8 mouse cellular contexts compared by ENCODE assay signal in genomic region chr17:56611861-56612564, GRCm38 (mm10). TPM values are rescaled to one million over a fixed set of nuclear protein-coding genes. Genes with fewer than 3 reads are reported as not detected.
DNase-seq lines count a peak whose midpoint lies in the region; ATAC-seq and TF ChIP-seq lines count a peak whose summit lies in the region.

No protein-coding gene starts in this region.

- H3K36me3 ChIP-seq in midbrain, embryonic 13.5 days = peaks cover 36% of the 10 kb centered on the region
- peaks cover 41% of the 10 kb centered on the region for H3K36me3 ChIP-seq in midbrain, embryonic 14.5 days (ENCODE audit: control insufficient read depth, insufficient read depth, low read length)
- peaks cover 6% of the 10 kb centered on the region for H3K36me3 ChIP-seq in intestine, embryonic 16.5 days (ENCODE audit: control insufficient read depth, insufficient read depth, low read length)

- ATAC-seq in midbrain, embryonic 13.5 days = no peak
- no peak for ATAC-seq in midbrain, embryonic 14.5 days (ENCODE audit: low FRiP score, low TSS enrichment)
- ATAC-seq in intestine, embryonic 16.5 days = peak; percentile 6; the same call in 1 of the 2 replicates

- no peak overlapping the region for H3K27ac ChIP-seq in midbrain, embryonic 13.5 days
- H3K27ac ChIP-seq in midbrain, embryonic 14.5 days (replicated peaks; ENCODE audit: low read depth, low read length) = no peak overlapping the region
- peak overlapping the region; percentile 45 for H3K27ac ChIP-seq in intestine, embryonic 16.5 days (ENCODE audit: low read length)

- H3K4me2 ChIP-seq in midbrain, embryonic 13.5 days (replicated peaks) = 0 out of 2 replicates have a peak overlapping the region, but pooled peaks have one; percentile 2
- H3K4me2 ChIP-seq in midbrain, embryonic 14.5 days (ENCODE audit: low read length) = no peak overlapping the region
- H3K4me2 ChIP-seq in intestine, embryonic 16.5 days (ENCODE audit: low read depth, low read length) = peak overlapping the region; percentile 11; the same call in 1 of the 2 replicates

- WGBS in midbrain, embryonic 13.5 days = 14% methylated on average over 13 of the region's 14 CpGs
- WGBS in midbrain, embryonic 14.5 days = 13% methylated on average over 14 of the region's 14 CpGs
- 18% methylated on average over 14 of the region's 14 CpGs for WGBS in intestine, embryonic 16.5 days
- WGBS in lung, adult 2 months = 25% methylated on average over 14 of the region's 14 CpGs

- H3K27me3 ChIP-seq in midbrain, embryonic 13.5 days = no peaks in the 10 kb centered on the region
- H3K27me3 ChIP-seq in midbrain, embryonic 14.5 days (ENCODE audit: control insufficient read depth, insufficient read depth, low read length) = no peaks in the 10 kb centered on the region
- H3K27me3 ChIP-seq in intestine, embryonic 16.5 days (replicated peaks; ENCODE audit: control insufficient read depth, insufficient read depth, low read length) = no peaks in the 10 kb centered on the region

- no peak for TF ChIP-seq POLR2A in lung, adult 2 months (IDR thresholded peaks at IDR 0.05; ENCODE audit: borderline replicate concordance, extremely low read depth, low read depth, low read length)

- no peaks in the 10 kb centered on the region for H3K9me3 ChIP-seq in midbrain, embryonic 13.5 days
- H3K9me3 ChIP-seq in midbrain, embryonic 14.5 days (ENCODE audit: control insufficient read depth, low read length) = no peaks in the 10 kb centered on the region
- H3K9me3 ChIP-seq in intestine, embryonic 16.5 days (ENCODE audit: control insufficient read depth, low read length) = no peaks in the 10 kb centered on the region

- DNase-seq in adrenal gland, adult 2 months = peak; percentile 52
- no peak for DNase-seq in adrenal gland, postnatal 25 days
- no peak for DNase-seq in midbrain, embryonic 14.5 days
- peak; percentile 43 for DNase-seq in lung, adult 2 months
- peak; percentile 78 for DNase-seq in testis, postnatal 14 days (ENCODE audit: low spot score)
- no peak for DNase-seq in natural killer cell, adult 2 months (ENCODE audit: low spot score in 2 of 2)

- H3K4me1 ChIP-seq in midbrain, embryonic 13.5 days (replicated peaks) = peaks cover 57% of the 10 kb centered on the region
- peaks cover 22% of the 10 kb centered on the region for H3K4me1 ChIP-seq in midbrain, embryonic 14.5 days (ENCODE audit: control insufficient read depth, insufficient read depth, low read length)
- peaks cover 35% of the 10 kb centered on the region for H3K4me1 ChIP-seq in intestine, embryonic 16.5 days (ENCODE audit: control insufficient read depth, insufficient read depth, low read length)
- H3K4me1 ChIP-seq in lung, adult 2 months (ENCODE audit: control insufficient read depth, insufficient read depth, low read length) = peaks cover 15% of the 10 kb centered on the region

- H3K4me3 ChIP-seq in midbrain, embryonic 13.5 days (replicated peaks) = no peak overlapping the region
- H3K4me3 ChIP-seq in midbrain, embryonic 14.5 days (replicated peaks; ENCODE audit: low read depth, low read length) = no peak overlapping the region
- peak overlapping the region; percentile 0; the same call in 1 of the 2 replicates for H3K4me3 ChIP-seq in intestine, embryonic 16.5 days (ENCODE audit: low read length)
- H3K4me3 ChIP-seq in lung, adult 2 months (replicated peaks; ENCODE audit: extremely low read depth, low read depth, low read length) = no peak overlapping the region

- H3K9ac ChIP-seq in midbrain, embryonic 13.5 days (replicated peaks) = no peak overlapping the region
- no peak overlapping the region for H3K9ac ChIP-seq in midbrain, embryonic 14.5 days (replicated peaks; ENCODE audit: low read length)
- no peak overlapping the region for H3K9ac ChIP-seq in intestine, embryonic 16.5 days (ENCODE audit: low read depth, low read length)

- no peak for TF ChIP-seq CTCF in lung, adult 2 months (IDR thresholded peaks at IDR 0.05; ENCODE audit: insufficient read depth, low read length)

RNA-seq across cellular contexts. Expression of gene Rpl36, which starts 1.2 kb away (rescaled TPM):
- 100 to 1,000 TPM; 720 to 828 TPM for total RNA-seq in adrenal gland, adult 2 months (2021)
- 1,273 and 1,721 TPM in 2 replicates for polyA plus RNA-seq in adrenal gland, adult 2 months (2012; rRNA removed)
- 836 and 891 TPM in 2 replicates for total RNA-seq in adrenal gland, postnatal 25 days (2021)
- 1,197 and 1,215 TPM in 2 replicates for polyA plus RNA-seq in midbrain, embryonic 13.5 days (2015; fragmentation: Nextera tagmentation; extraction: Ambion mirVana)
- 1,168 and 1,300 TPM in 2 replicates for polyA plus RNA-seq in midbrain, embryonic 14.5 days (2014; fragmentation: Nextera tagmentation; extraction: Ambion mirVana)
- 1,705 and 1,833 TPM in 2 replicates for polyA plus RNA-seq in intestine, embryonic 16.5 days (2015; fragmentation: Nextera tagmentation; extraction: Ambion mirVana)
- 1,247 and 2,140 TPM in 2 replicates for polyA plus RNA-seq in lung, adult 2 months (2012; rRNA removed)

RNA-seq across cellular contexts. Expression of gene 2410015M20Rik, which starts 2.4 kb away (rescaled TPM):
- 100 to 1,000 TPM; 317 to 361 TPM for total RNA-seq in adrenal gland, adult 2 months (2021)
- 98.0 and 117 TPM in 2 replicates for polyA plus RNA-seq in adrenal gland, adult 2 months (2012; rRNA removed)
- 303 and 325 TPM in 2 replicates for total RNA-seq in adrenal gland, postnatal 25 days (2021)
- polyA plus RNA-seq in midbrain, embryonic 13.5 days (2015; fragmentation: Nextera tagmentation; extraction: Ambion mirVana) = 198 and 199 TPM in 2 replicates
- polyA plus RNA-seq in midbrain, embryonic 14.5 days (2014; fragmentation: Nextera tagmentation; extraction: Ambion mirVana) = 192 and 195 TPM in 2 replicates
- polyA plus RNA-seq in intestine, embryonic 16.5 days (2015; fragmentation: Nextera tagmentation; extraction: Ambion mirVana) = 316 and 336 TPM in 2 replicates
- polyA plus RNA-seq in lung, adult 2 months (2012; rRNA removed) = 81.7 and 104 TPM in 2 replicates

RNA-seq across cellular contexts. Expression of gene Lonp1, which starts 14.7 kb away (rescaled TPM):
- 100 to 1,000 TPM; 549 to 571 TPM for total RNA-seq in adrenal gland, adult 2 months (2021)
- polyA plus RNA-seq in adrenal gland, adult 2 months (2012; rRNA removed) = 447 and 560 TPM in 2 replicates
- 540 and 560 TPM in 2 replicates for total RNA-seq in adrenal gland, postnatal 25 days (2021)
- polyA plus RNA-seq in midbrain, embryonic 13.5 days (2015; fragmentation: Nextera tagmentation; extraction: Ambion mirVana) = 40.9 and 43.4 TPM in 2 replicates
- polyA plus RNA-seq in midbrain, embryonic 14.5 days (2014; fragmentation: Nextera tagmentation; extraction: Ambion mirVana) = 44.5 and 46.1 TPM in 2 replicates
- polyA plus RNA-seq in intestine, embryonic 16.5 days (2015; fragmentation: Nextera tagmentation; extraction: Ambion mirVana) = 56.5 and 57.6 TPM in 2 replicates
- polyA plus RNA-seq in lung, adult 2 months (2012; rRNA removed) = 48.9 and 53.9 TPM in 2 replicates

RNA-seq across cellular contexts. Expression of gene Catsperd, which starts 15.9 kb away (rescaled TPM):
- 1 to 10 TPM; 1.1 to 6.6 TPM for total RNA-seq in adrenal gland, adult 2 months (2021)
- polyA plus RNA-seq in adrenal gland, adult 2 months (2012; rRNA removed) = 1.4 and 1.9 TPM in 2 replicates
- 3.2 and 4.0 TPM in 2 replicates for total RNA-seq in adrenal gland, postnatal 25 days (2021)
- polyA plus RNA-seq in midbrain, embryonic 13.5 days (2015; fragmentation: Nextera tagmentation; extraction: Ambion mirVana) = 1.8 and 2.0 TPM in 2 replicates
- polyA plus RNA-seq in midbrain, embryonic 14.5 days (2014; fragmentation: Nextera tagmentation; extraction: Ambion mirVana) = 1.6 TPM in 2 replicates
- polyA plus RNA-seq in intestine, embryonic 16.5 days (2015; fragmentation: Nextera tagmentation; extraction: Ambion mirVana) = 0.55 and 0.81 TPM in 2 replicates
- polyA plus RNA-seq in lung, adult 2 months (2012; rRNA removed) = 0.16 and 0.43 TPM in 2 replicates

RNA-seq across cellular contexts. Expression of gene Safb, which starts 27.4 kb away (rescaled TPM):
- total RNA-seq in adrenal gland, adult 2 months (2021) = 100 to 1,000 TPM in 1 of 2 experiments, 10 to 100 TPM in 1; 87.4 to 126 TPM
- 77.8 and 121 TPM in 2 replicates for polyA plus RNA-seq in adrenal gland, adult 2 months (2012; rRNA removed)
- total RNA-seq in adrenal gland, postnatal 25 days (2021) = 143 and 157 TPM in 2 replicates
- 112 and 127 TPM in 2 replicates for polyA plus RNA-seq in midbrain, embryonic 13.5 days (2015; fragmentation: Nextera tagmentation; extraction: Ambion mirVana)
- 79.2 and 89.6 TPM in 2 replicates for polyA plus RNA-seq in midbrain, embryonic 14.5 days (2014; fragmentation: Nextera tagmentation; extraction: Ambion mirVana)
- 68.6 and 76.2 TPM in 2 replicates for polyA plus RNA-seq in intestine, embryonic 16.5 days (2015; fragmentation: Nextera tagmentation; extraction: Ambion mirVana)
- 102 and 115 TPM in 2 replicates for polyA plus RNA-seq in lung, adult 2 months (2012; rRNA removed)

Comparison
In these comparisons a context has a peak if more than half of its experiments do, and no peak if none do; other contexts are left out.
1. DNase-seq: peak in adrenal gland, adult 2 months (single experiment), lung, adult 2 months (single experiment) and testis, postnatal 14 days (single experiment); none in adrenal gland, postnatal 25 days (single experiment), midbrain, embryonic 14.5 days (single experiment) and natural killer cell, adult 2 months (0 of 2).